Mouse (Mus musculus) urinary bladder, postnatal 36 days (tissue): ENCODE data around the gene Tspan32.

ENCODE experiments used
- DNase-seq, 2 experiments: peaks; one replicate each; pipeline ENCODE4 v3.0.0; 2022; ENCODE audit warnings: low spot score in 2 of 2, mixed read lengths in 1 of 2

Gene Tspan32

DNA sequence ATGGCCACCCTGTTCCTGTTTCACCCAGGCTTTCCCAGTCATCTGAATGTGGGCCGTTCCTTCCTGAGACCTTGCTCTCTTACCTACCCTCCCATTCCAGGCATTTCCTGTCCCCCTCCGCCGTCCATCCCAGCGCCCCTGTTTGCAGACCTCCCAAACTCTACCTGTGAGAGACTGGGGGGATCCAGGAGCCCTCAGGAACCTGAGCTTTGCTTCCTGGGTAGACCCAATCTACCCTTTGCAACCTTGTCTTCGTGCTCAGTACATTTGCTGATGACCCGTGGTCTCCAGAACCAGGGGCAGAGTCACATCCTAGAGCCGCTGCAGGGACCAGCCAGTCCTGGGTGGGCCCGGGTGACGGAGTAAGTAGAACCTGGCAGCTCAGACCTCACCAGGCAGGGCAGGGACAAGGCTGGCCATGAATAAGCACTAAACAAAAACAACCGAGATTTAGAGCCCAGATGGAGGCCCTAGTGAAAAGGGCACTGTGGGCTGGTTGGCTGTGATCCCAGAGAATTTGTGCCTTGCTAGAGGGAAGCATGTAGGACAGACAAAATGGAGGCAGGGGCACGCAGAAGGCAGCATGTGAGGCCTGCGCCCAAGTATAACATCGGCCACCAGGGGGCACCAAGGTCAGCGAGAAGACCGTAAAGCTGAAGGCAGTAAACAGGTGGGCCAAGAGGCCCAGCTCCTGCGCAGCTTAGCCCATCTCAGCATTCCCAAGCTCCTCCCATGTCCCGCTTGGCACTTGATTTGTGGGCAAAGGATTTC is 2.9 kb downstream of the Tspan32 start:
- DNase-seq = peak; percentile 88 to 90

- peak in 1 of 2 experiments; percentile 48 for DNase-seq
Measured at GRCm38 (mm10) chr7:143008370-143008926, 3.6 kb downstream of the Tspan32 start.

DNA sequence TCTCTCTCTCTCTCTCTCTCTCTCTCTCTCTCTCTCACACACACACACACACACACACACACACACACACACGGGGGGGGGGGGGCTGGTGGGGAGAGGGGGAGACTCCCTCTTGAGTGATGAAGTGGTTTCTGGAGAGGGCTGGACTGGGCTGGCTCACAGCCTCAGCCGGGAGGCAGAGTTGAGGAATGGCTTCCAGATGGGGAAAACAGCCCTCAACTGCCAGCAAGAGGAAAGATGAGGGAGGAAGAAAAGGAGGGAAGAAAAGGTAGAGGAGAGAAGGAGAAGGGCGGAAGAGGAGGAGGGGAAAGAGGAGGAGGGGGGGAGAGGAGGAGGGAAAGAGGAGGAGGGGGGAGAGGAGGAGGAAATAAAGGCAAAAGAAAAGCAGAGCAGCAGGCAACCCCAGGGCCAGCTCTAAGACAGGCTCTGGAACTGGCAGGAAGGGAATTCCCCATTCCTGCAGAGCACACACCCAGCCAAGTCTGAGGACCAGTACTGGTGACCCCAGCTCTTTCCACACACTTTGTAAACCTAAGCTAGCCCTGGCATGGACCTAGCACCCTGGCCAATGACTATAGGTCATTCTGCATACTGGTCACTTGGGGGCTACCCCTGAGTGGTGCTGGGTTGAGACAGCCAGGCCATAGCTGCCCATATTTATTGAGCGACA is 4.3 kb downstream of the Tspan32 start:
- DNase-seq = peak in 1 of 2 experiments; percentile 41

GRCm38 (mm10) chr7:143009996-143010395 is 5.2 kb downstream of the Tspan32 start:
- no peak for DNase-seq

DNA sequence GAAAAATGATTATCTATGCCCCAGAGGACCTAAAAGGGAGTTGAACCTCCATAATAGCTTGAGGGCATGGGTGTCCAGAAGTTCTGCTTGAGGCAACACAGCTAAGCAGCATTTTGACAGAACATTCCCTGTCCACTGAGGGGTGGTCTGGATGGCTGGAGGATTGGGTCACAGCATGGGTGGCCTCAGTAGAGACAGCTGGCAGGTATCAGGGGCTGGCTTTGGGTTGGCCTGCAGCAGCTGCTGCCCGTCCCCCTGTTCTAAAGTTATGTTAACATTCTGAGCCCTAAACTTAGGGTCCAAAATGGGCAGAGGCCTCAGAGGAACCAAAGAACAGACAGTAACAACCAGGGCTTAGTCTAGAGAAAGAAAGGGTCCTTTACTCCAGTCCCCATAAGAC is 6.4 kb downstream of the Tspan32 start:
- DNase-seq = no peak

GRCm38 (mm10) chr7:143012230-143012875 is 7.5 kb downstream of the Tspan32 start:
- no peak for DNase-seq

- DNase-seq = peak; percentile 59 to 84
Measured at GRCm38 (mm10) chr7:143013420-143014178, 8.8 kb downstream of the Tspan32 start.

DNA sequence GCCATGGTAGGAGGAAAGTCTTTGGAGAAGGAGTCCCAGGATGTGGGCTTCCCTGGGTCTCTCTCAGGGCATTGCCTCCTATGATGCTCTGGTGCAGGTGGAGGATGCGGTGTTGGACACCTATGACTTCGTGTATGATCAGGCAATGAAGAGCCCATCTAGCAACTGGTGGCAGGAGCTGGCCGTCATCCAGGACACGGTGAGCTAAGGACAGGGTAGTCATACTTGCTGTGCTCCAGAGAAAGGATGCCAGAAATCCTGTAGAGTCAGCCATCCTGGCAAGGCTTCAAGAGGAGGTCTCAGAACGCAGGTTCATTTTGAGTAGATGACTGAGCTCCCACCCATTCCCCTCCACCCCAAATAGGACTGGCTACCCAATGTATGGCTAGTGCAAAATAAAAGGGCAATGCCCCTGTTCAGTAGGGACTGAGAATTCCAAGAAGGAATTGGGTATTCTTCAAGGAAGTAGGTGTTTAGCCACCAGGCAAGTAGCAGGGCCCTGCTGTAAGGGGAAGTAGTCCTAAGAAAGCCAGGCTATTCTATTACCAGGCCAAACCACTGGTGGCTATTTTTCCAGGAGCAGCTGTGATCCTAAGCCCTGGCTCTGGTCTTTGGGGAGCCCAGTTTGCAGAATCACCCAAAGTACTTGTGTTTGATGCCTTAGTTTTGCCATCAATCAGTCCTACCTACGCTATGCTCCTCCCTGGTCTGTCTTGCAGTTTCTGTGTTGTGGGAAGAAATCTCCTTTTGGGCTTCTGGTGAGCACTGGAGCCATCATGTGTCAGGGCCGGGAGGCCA is 10.2 kb downstream of the Tspan32 start:
- DNase-seq = no peak

DNA sequence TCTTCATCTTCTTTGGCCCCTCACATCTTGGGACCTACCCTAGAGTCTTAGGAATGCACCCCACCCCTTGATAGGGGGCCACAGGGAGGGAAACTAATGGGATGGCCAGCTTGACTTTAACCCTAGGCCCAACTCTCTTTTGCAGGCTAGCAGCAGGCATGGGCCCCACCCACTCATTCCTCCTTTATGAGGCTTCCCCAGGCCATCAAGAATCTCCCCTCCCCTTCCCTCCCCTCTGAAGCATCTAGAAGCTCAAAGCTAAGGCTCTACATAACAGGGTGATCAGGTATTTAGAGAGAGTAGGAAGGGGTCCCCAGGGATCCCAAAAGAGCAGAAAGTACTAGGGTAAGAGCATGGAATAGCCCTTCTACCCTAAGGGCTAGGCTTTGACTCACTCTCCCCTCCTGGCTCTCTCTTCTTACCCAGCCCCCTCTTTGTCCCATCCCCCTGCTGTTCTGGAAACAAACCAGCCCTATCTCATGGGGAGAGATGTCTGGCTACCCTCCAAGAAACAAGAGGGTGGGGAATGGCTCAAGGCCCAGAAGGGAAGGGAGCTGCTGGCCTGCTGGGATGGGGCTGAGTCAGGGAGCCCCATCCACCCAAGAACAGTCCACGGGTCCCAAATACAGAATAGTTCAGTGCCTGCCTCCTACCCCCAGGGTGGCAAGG is 11.0 kb downstream of the Tspan32 start:
- peak; percentile 52 to 76 for DNase-seq

GRCm38 (mm10) chr7:143016424-143017142 is 11.7 kb downstream of the Tspan32 start:
- no peak for DNase-seq

- DNase-seq = no peak
Measured at GRCm38 (mm10) chr7:143017181-143017580, 12.3 kb downstream of the Tspan32 start.

GRCm38 (mm10) chr7:143020040-143020439 is 15.2 kb downstream of the Tspan32 start:
- DNase-seq = no peak

DNA sequence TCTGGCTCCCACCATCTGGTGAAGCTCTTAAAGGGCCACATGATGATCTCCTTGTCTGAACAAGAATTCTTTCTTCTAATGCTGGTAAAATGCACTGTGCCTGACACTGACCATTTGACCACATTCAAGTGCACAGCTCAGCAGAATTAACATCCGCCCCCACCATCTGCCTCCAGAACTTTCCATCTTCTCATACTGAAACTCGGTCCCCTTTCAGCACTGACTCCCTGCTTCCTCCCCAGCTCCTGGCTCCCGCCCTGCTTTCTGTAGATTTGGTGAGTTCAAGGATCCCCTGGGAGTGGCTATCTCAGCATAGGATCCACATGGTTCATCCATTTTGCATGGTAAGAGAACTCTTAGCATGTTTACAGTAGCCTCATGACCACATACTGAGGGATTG is 15.9 kb downstream of the Tspan32 start:
- DNase-seq = no peak

DNA sequence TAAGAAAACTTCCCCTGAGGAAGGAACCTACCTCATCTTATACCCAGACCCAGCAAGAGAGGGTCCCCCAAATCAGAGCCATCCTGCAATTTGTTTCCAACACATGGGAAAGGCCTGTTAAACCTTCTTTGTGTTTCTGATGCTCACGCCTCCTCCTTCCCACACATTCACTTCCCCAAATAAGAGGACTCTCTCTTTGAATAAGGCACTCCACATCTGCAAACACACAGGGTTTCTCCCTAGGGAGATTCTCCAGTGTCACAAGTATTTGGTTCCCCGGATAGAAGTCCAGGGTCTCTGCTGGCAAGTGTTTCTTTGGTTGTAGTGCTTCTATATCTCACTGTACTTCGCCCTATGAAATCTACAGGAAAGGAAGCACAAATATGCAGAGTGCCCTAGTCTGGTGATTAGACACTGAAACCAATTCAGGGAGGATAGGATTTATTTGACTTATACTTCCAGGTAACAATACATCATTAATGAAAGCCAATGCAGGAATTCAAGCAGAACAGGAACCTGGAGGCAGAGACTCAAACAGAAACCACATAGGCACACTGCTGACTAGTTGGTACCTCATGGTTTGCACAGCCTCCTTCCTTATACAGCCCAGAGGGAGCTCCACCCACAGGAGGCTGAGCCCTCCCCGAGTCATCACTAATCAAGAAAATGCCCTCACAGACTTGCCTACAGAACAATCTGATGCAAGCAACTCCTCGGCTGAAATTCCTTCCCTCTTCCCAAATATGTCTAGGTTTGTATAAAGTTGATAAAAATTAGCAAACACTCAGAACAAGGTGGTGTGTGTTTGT is 16.7 kb downstream of the Tspan32 start:
- no peak for DNase-seq

- no peak for DNase-seq
Measured at GRCm38 (mm10) chr7:143023499-143023898, 18.7 kb downstream of the Tspan32 start.

DNA sequence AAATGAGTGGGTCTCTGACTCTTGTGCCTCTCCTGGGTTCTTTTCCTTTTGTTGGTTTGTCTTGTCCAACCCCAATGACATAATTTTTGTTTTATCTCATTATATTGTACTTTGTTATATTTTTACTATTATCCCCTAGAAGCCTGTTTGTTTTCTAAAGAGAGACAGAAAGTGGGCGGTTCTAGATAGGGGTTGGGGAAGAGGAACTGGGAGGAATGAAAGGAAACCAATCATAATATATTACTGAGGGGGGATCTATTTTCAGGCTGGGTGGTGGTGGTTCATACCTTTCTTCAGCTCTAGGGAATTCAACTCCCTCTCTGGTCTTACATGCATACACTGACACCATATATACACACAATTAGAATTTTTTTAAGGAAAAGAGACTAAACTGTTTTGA is 19.4 kb downstream of the Tspan32 start:
- no peak for DNase-seq

DNA sequence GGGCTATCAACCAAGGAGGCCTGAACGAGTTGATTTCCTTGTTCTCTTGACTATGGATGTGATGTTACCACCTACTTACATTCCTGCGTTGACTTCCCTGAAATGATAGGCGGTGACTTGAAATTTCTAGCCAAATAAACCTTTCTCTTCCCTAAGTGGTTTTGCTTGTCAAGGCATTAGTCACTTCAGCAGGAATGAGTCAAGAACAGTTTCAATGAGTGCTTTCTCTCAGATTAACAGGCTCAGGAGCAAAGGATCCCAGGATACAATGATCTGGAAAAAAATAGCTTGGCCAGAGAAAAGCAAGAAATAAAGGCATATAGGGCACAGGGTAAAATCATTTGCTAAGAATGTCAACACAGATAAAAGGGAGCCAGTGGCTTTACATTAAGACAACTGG is 20.6 kb downstream of the Tspan32 start:
- DNase-seq = no peak

DNA sequence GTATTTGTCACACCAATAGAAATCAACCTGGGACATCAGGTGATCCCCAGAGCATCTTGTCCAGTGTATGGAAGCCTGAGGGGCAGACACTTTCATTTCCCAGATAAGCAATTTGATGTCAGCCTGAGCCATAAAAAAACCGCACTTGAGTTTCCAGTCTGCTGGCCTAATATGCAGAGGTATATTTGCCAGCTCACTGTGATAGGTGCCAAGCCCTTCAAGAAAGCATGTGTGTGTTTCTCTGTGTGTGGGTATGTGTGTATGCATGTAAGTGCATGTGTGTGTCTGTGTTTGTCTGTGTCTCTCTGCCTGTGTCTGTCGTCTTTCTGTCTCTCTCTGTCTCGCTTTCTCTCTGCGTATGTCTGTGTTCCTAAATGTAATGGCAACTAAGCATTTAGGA is 22.4 kb downstream of the Tspan32 start:
- DNase-seq = no peak

GRCm38 (mm10) chr7:143031816-143032215 is 27.0 kb downstream of the Tspan32 start:
- no peak for DNase-seq
